Mouse (Mus musculus) liver, adult 2 months (tissue): ENCODE data around the gene Slc25a35.

Experiments used
- CTCF ChIP-seq: fragments of 200-500 bp; IDR thresholded peaks from 2 replicates; pipeline ENCODE4 v1.5.1; 2011; ENCODE audit warnings: low read depth, low read length, control low read depth
- POLR2A ChIP-seq: fragments of 200-500 bp; IDR thresholded peaks from 2 replicates; pipeline ENCODE4 v1.6.1; 2011; ENCODE audit warnings: low read length, control low read depth; ENCODE audit not compliant: insufficient read depth; ENCODE audit errors: extremely low read depth

GRCm38 (mm10) chr11:69005193-69005592 is 37.3 kb downstream of the Slc25a35 start:
- no peak for TF ChIP-seq POLR2A
- no peak for TF ChIP-seq CTCF
